Mouse (Mus musculus) liver, embryonic 14.5 days (tissue): ENCODE measurements at regions not wholly inside any gene's neighbourhood (a gene's known extent, or its start where the extent isn't known, plus 50 kb on each side); places are given as distances from the start of the nearest gene placed in this dataset.

Experiments
- CTCF ChIP-seq: IDR thresholded peaks from 2 replicates; pipeline ENCODE4 v1.5.1; 2016; ENCODE audit warnings: antibody characterized with exemption, low read depth, control low read depth
- EP300 ChIP-seq: IDR thresholded peaks from 2 replicates; pipeline ENCODE4 v1.6.1; 2016; ENCODE audit warnings: antibody characterized with exemption, low read depth

DNA sequence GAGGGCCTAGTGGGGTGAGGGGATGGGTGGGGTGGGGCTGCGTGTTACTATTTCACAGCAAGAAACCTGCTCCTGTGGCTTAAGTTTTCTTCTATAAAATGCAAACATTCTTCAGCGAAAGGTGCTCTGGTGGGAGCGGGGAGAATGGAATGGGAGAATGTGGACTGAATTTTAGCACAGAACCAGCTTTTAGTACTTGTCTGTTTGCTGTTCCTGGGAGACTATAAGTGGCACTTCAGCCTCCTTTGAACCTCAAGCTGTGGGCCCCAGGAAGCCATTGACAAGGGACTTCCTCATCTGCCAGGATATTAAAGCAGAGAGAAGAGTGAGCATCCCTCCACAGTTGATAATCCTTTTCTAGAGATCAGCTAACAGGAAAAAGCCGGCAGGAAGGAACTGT is 580.2 kb downstream of the Zfp706 start:
- TF ChIP-seq CTCF (no peak), EP300 (no peak)
